Mouse (Mus musculus): Measurements from ENCODE around the gene Jund. TPM values are rescaled to one million over a fixed set of nuclear protein-coding genes. Genes with fewer than 3 reads are reported as not detected.

Jund gene
- polyA plus RNA-seq, 1 experiment: not detected

DNA sequence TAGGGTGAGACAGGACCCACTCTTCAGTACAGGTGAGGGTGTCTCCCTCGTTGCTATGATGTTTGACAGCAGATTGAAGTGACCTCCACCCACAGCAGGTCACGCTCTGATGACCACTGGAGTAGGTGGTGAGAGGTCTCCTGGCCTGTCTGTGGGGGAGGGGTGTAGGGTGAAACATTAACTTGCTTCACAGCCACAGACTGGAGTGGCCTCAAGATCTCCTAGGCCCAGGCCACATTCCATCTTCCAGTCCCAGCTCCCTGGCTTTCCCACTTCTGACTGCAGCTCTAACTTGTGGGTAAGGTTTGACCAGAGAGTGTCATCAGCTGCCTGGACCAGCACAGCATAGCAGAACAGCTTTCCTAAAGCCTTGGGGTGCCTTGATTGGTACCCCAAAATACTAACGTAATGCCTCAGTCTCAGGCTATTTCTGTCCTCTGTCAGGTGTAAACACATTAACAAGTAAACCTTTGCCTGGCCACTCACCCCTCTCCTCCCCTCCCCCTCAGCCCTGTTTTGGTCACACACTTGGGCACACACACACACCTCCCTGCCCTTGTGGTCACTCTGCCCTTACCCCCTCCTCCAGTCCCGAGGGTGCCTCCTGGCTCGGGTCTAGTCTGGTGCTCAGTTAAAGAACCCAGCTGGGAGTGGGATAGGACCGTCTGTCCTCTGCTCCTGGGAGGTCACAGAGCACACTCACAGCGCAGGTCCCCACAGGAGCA is 24.9 kb downstream of the Jund start, which contains the start of gene Pde4c:
TSS of gene Pde4c (plus strand) at position 235 of the 725 bp plus-strand sequence.
- H3K4me3 ChIP-seq (ENCODE audit: insufficient read depth, low read depth, low read length): no peak within 1 kb of the TSS
- 77% methylated on average over 7 of the region's 7 CpGs for WGBS
- H3K27ac ChIP-seq (ENCODE audit: insufficient read depth, low read depth, low read length): no peak within 1 kb of the TSS
- no peak for TF ChIP-seq POLR2A (IDR thresholded peaks at IDR 0.05; ENCODE audit: insufficient read depth, low read depth, low read length)
- no peak for TF ChIP-seq CTCF (IDR thresholded peaks at IDR 0.05; ENCODE audit: insufficient read depth, low read depth, low read length)
- H3K4me1 ChIP-seq (ENCODE audit: control insufficient read depth, insufficient read depth, low read length): no peaks in the 10 kb centered on the region

DNA sequence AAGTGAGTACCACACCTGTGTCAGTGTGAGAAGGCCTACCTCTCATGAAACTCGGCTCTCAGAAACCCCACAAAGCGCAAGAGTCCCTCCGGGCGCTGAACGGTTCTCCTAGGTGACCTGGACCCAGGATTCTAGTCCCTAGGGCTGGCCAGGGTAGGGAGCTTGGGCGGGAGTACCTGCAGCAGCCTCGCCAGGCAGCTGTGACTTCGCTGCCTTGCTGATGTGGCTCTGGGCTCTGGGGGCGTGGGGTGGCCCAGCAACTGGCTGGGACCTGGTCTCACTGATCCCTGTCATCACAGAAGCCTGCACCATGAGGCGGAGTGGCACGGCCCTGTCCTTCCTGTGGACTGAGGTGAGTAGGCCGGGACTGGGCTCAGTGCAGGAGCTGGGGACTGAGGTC is 25.5 kb downstream of the Jund start:
- TF ChIP-seq POLR2A (IDR thresholded peaks at IDR 0.05; ENCODE audit: insufficient read depth, low read depth, low read length) (no peak), CTCF (IDR thresholded peaks at IDR 0.05; ENCODE audit: insufficient read depth, low read depth, low read length) (no peak)
- H3K27ac ChIP-seq (ENCODE audit: insufficient read depth, low read depth, low read length): no peak overlapping the region
- H3K4me3 ChIP-seq (ENCODE audit: insufficient read depth, low read depth, low read length): no peak overlapping the region
- 83% methylated on average over 12 of the region's 12 CpGs for WGBS
- H3K4me1 ChIP-seq (ENCODE audit: control insufficient read depth, insufficient read depth, low read length): no peaks in the 10 kb centered on the region

DNA sequence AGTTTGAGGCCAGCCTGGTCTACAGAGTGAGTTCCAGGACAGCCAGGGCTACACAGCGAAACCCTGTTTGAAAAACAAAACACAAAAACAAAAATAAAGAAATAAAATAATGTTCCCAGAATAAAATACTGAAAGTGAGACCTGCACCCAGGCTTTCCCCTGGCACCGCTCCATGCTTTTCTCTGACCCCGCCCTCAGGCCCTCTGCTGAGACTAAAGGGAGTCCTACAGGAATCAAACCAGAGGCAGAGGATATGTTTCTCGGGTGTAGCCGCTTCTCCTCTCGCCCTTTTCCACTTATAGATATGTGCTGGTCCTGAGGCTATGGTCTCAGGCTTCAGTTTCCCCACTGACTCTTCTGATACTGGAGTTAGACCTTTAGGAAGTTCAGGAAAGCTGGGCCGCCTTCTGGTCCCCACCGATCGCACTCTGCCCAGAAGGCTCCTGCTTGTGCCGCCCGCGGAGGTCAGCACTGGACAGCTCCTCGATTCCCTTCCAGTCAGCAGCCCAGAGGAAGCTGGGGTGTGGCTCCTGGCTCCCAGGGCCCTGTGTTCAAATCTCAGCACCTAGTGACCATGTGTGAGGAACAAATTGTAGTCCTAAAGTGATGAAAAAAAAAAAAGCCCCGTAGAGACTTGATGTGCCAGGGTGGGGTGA is 27.2 kb downstream of the Jund start:
- WGBS: 52% methylated on average over 14 of the region's 14 CpGs
- no peak overlapping the region for H3K4me3 ChIP-seq (ENCODE audit: insufficient read depth, low read depth, low read length)
- peaks cover 8% of the 10 kb centered on the region; the same call in 1 of the 2 replicates for H3K4me1 ChIP-seq (ENCODE audit: control insufficient read depth, insufficient read depth, low read length)
- H3K27ac ChIP-seq (ENCODE audit: insufficient read depth, low read depth, low read length): no peak overlapping the region
- TF ChIP-seq CTCF (IDR thresholded peaks at IDR 0.05; ENCODE audit: insufficient read depth, low read depth, low read length) (no peak), POLR2A (IDR thresholded peaks at IDR 0.05; ENCODE audit: insufficient read depth, low read depth, low read length) (no peak)

DNA sequence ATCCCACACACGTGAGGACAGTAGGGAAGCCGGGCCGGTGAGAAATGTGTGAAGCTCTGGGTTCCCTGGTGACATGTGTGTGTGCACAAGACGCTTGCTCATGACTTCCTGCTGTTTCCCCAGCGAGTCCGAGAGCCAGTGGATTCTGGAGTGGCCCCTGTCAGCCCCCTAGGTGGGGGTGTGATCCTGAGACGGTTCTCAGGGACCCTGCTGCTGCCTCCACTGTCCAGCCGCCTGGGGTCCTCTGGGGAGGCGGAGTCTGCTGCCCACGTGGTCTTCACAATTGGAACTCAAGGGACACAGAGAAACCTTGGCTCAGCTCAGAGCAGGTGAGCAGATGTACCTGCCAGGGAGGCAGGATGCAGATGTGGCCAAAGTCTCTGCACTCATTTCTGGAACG is 28.0 kb downstream of the Jund start:
- WGBS: 51% methylated on average over 11 of the region's 11 CpGs
- TF ChIP-seq POLR2A (IDR thresholded peaks at IDR 0.05; ENCODE audit: insufficient read depth, low read depth, low read length): no peak
- no peak for TF ChIP-seq CTCF (IDR thresholded peaks at IDR 0.05; ENCODE audit: insufficient read depth, low read depth, low read length)
- Histone ChIP-seq H3K4me3 (ENCODE audit: insufficient read depth, low read depth, low read length) (no peak overlapping the region), H3K4me1 (ENCODE audit: control insufficient read depth, insufficient read depth, low read length) (peaks cover 8% of the 10 kb centered on the region; the same call in 1 of the 2 replicates), H3K27ac (ENCODE audit: insufficient read depth, low read depth, low read length) (no peak overlapping the region)

DNA sequence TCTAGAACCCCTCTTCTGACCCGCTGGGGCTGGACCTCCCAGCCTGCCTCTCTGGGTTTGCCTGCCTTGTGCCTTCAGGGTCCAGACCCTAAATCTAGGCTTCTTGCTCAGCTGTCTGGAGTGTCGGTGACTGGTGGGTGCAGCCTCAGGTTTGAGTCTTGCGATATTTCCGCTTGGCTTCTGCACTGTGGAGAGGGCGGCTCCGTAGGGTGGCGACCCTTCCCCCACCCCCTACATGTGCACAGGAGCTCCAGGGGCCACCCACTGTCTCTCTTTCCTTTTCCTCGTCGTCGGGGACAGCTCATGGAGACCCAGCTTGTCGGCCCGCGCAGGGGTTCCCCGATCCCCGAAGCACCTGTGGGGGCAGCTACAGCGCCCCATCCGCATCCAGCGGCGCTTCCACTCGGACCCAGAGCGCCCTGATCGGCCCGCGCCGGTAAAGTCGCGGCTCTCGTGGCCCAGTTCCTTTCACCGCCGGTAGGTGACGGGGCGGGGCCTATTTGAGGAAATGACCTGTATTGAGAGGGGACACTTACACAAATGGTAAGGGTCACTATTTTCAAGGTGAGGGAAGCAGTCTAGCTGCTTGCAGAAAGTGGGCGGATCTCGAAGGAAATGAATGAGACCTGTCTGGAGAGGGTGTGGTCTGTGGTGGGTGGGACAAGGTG is 31.2 kb downstream of the Jund start:
- Histone ChIP-seq H3K27ac (ENCODE audit: insufficient read depth, low read depth, low read length) (no peak overlapping the region), H3K4me3 (ENCODE audit: insufficient read depth, low read depth, low read length) (peak overlapping the region; percentile 17), H3K4me1 (ENCODE audit: control insufficient read depth, insufficient read depth, low read length) (peaks cover 8% of the 10 kb centered on the region; the same call in 1 of the 2 replicates)
- 8% methylated on average over 34 of the region's 34 CpGs for WGBS
- no peak for TF ChIP-seq POLR2A (IDR thresholded peaks at IDR 0.05; ENCODE audit: insufficient read depth, low read depth, low read length)
- TF ChIP-seq CTCF (IDR thresholded peaks at IDR 0.05; ENCODE audit: insufficient read depth, low read depth, low read length): no peak

DNA sequence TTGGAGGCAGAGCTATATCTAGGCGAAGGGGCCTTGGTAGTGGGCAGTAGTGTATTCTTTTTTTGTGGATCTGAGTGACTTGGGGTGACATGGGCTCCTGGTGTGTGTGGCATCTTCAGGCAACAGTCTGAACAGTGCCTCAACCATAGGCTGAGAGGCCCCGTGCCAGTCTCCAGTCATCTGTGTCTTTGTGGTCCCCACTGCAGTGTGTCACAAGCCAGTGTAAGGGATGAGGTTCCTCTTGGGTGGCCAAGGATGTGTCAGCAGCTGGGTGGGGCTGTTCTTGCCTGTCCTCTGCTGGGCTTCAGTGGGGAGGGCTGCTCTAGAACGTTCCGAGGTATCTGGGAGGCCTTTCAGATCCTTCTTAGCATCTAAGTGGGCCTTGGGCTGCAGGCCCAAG is 32.2 kb downstream of the Jund start:
- Histone ChIP-seq H3K4me3 (ENCODE audit: insufficient read depth, low read depth, low read length) (no peak overlapping the region), H3K4me1 (ENCODE audit: control insufficient read depth, insufficient read depth, low read length) (peaks cover 8% of the 10 kb centered on the region; the same call in 1 of the 2 replicates), H3K27ac (ENCODE audit: insufficient read depth, low read depth, low read length) (no peak overlapping the region)
- WGBS: 89% methylated on average over 4 of the region's 4 CpGs
- TF ChIP-seq CTCF (IDR thresholded peaks at IDR 0.05; ENCODE audit: insufficient read depth, low read depth, low read length) (no peak), POLR2A (IDR thresholded peaks at IDR 0.05; ENCODE audit: insufficient read depth, low read depth, low read length) (no peak)

DNA sequence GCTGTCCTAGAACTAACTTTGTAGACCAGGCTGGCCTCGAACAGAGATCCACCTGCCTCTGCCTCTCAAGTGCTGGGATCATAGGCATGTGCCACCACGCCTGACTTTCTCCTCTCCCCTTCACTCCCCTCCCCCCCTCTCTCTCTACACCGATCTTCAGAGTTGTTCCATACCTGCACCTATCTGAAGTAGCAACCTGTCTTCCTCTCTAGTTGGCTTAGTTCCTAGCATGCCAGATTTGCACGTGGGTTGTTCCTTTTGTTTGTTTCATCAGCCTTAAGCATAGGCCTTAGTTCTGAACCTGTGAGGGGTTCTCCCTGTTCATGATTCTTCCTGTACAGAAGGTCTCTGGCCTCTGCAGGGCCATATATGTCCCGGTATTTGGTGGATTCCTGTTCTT is 39.0 kb downstream of the Jund start:
- Histone ChIP-seq H3K4me3 (ENCODE audit: insufficient read depth, low read depth, low read length) (no peak overlapping the region), H3K4me1 (ENCODE audit: control insufficient read depth, insufficient read depth, low read length) (no peaks in the 10 kb centered on the region), H3K27ac (ENCODE audit: insufficient read depth, low read depth, low read length) (no peak overlapping the region)
- WGBS: 76% methylated on average over 5 of the region's 5 CpGs
- TF ChIP-seq CTCF (IDR thresholded peaks at IDR 0.05; ENCODE audit: insufficient read depth, low read depth, low read length): no peak
- no peak for TF ChIP-seq POLR2A (IDR thresholded peaks at IDR 0.05; ENCODE audit: insufficient read depth, low read depth, low read length)

DNA sequence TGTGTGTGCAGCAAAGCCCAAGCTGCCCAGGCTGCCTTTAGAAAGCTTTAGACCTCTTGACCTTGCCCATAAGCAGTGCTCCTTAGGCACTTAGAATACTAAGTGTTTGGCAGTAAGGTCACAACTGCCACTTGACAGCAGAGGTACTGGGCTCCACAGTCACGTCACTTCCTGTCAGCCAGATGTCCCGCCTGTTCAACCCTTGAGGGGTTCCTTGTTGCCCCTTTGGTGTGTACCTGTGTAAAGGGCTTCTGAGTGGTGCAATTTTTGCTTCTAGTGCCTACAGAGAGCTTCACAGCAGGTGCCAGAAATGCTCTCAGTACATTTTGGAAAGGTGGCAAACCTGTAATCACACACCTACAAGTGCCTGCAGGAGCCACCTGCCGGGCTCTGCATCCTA is 39.5 kb downstream of the Jund start:
- H3K27ac ChIP-seq (ENCODE audit: insufficient read depth, low read depth, low read length): no peak overlapping the region
- 74% methylated on average over 3 of the region's 3 CpGs for WGBS
- TF ChIP-seq CTCF (IDR thresholded peaks at IDR 0.05; ENCODE audit: insufficient read depth, low read depth, low read length) (no peak), POLR2A (IDR thresholded peaks at IDR 0.05; ENCODE audit: insufficient read depth, low read depth, low read length) (no peak)

DNA sequence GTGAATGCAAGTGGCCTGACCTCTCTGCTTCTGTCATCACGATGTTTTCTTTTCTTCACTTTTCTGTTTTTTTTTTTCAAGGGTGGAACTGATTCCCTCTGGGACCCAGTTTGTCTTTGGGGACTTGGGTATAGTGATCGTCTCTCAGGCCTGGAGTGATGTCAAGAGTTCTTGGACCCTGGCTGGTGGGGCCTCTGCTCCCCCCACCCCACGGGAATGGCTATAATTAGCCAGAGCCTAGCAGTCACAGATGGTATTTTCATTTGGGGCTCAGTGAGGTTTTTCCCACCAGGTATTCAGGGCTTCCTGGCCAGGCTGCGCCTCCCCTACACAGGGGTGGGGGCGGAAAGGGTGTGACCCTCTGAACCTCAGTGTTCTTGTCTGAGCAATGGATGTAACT is 42.9 kb downstream of the Jund start:
- H3K4me1 ChIP-seq (ENCODE audit: control insufficient read depth, insufficient read depth, low read length): peaks cover 17% of the 10 kb centered on the region
- WGBS: 56% methylated on average over 5 of the region's 5 CpGs
- H3K4me3 ChIP-seq (ENCODE audit: insufficient read depth, low read depth, low read length): no peak overlapping the region
- no peak overlapping the region for H3K27ac ChIP-seq (ENCODE audit: insufficient read depth, low read depth, low read length)
- TF ChIP-seq CTCF (IDR thresholded peaks at IDR 0.05; ENCODE audit: insufficient read depth, low read depth, low read length): no peak
- TF ChIP-seq POLR2A (IDR thresholded peaks at IDR 0.05; ENCODE audit: insufficient read depth, low read depth, low read length): no peak

More for the DNA sequence above, 39.5 kb downstream of the Jund start:
- H3K4me3 ChIP-seq (ENCODE audit: insufficient read depth, low read depth, low read length): no peak overlapping the region
- peaks cover 4% of the 10 kb centered on the region for H3K4me1 ChIP-seq (ENCODE audit: control insufficient read depth, insufficient read depth, low read length)
